Mouse (Mus musculus) midbrain, embryonic 10.5 days (tissue): ENCODE results near the gene Plcb3. TPM values are rescaled to one million over a fixed set of nuclear protein-coding genes. Genes with fewer than 3 reads are reported as not detected.

Experiments used
- DNase-seq: peaks from one replicate; pipeline ENCODE4 v3.0.0-alpha.2; 2017; ENCODE audit warnings: low spot score
- H3K27ac ChIP-seq: fragments of 300-500 bp; sonication (generic); replicated peaks from 2 replicates; pipeline ENCODE4 v1.5.1; 2016; ENCODE audit warnings: mild to moderate bottlenecking
- H3K27me3 ChIP-seq: fragments of 300-500 bp; sonication (generic); 2 replicates; pipeline ENCODE4 v1.6.1; 2016; ENCODE audit warnings: low read depth, mild to moderate bottlenecking; ENCODE audit not compliant: poor library complexity, severe bottlenecking
- H3K36me3 ChIP-seq: fragments of 300-500 bp; sonication (generic); 2 replicates; pipeline ENCODE4 v1.6.1; 2016; ENCODE audit warnings: mild to moderate bottlenecking, moderate library complexity
- H3K4me1 ChIP-seq: fragments of 300-500 bp; sonication (generic); 2 replicates; pipeline ENCODE4 v1.6.1; 2016
- H3K4me3 ChIP-seq: fragments of 300-500 bp; sonication (generic); 2 replicates; pipeline ENCODE4 v1.5.1; 2016; ENCODE audit warnings: mild to moderate bottlenecking, moderate library complexity
- H3K9me3 ChIP-seq: fragments of 300-500 bp; sonication (generic); replicated peaks from 2 replicates; pipeline ENCODE4 v1.6.1; 2016; ENCODE audit warnings: mild to moderate bottlenecking
- WGBS: fragments of 180-500 bp; shearing (Covaris S2); methylation state at CpG from one replicate; pipeline ENCODE4 v1.1.7; 2016; 5-methylcytosine and 5-hydroxymethylcytosine counted together
- polyA plus RNA-seq: library from polyadenylated mRNA; unstranded; fragments of >200 nt; fragmentation: Nextera tagmentation; extraction: Ambion mirVana; gene quantifications from 2 replicates; pipeline ENCODE4 v1.2.1, GENCODE M21; 2016

Plcb3 gene
- polyA plus RNA-seq, 1 experiment from 2014 or later = 22.4 TPM

DNA sequence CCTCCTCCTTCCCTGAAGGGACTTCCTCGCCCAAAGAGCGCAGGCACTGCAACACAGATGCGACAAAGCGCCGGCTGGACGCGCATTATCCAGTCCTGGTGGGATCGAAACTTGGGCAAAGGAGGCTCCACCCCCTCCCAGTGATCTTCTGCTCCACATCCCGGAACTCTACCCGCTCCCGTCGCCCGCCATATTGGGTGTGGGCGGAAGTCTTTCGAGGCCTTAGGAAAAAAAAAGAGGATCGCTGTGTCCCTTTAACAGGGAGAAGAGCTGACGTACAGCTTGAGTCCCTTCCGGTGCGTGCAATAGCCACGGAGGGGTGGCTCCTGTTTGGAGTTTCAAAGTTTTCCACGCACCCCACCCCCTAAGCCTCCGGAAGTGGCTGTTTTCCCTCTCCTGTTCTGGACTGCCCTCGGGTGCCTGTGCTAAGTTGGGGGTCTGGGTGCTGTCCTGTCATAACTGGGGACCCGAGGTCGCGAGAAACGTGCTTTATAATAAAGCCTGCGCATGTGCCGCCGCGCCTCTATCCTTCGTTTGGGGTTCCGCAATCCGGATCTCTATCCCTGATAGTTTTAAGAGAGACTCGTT, 24.8 kb downstream of the Plcb3 start:
- peaks cover 25% of the 10 kb centered on the region for H3K36me3 ChIP-seq
- under 1% methylated on average over 35 of the region's 35 CpGs for WGBS
- peak overlapping the region; percentile 72 for H3K4me3 ChIP-seq
- peaks cover 33% of the 10 kb centered on the region for H3K4me1 ChIP-seq
- H3K27me3 ChIP-seq = no peaks in the 10 kb centered on the region
- peak; percentile 94 for DNase-seq
- peak overlapping the region; percentile 97 for H3K27ac ChIP-seq
- H3K9me3 ChIP-seq = no peaks in the 10 kb centered on the region

DNA sequence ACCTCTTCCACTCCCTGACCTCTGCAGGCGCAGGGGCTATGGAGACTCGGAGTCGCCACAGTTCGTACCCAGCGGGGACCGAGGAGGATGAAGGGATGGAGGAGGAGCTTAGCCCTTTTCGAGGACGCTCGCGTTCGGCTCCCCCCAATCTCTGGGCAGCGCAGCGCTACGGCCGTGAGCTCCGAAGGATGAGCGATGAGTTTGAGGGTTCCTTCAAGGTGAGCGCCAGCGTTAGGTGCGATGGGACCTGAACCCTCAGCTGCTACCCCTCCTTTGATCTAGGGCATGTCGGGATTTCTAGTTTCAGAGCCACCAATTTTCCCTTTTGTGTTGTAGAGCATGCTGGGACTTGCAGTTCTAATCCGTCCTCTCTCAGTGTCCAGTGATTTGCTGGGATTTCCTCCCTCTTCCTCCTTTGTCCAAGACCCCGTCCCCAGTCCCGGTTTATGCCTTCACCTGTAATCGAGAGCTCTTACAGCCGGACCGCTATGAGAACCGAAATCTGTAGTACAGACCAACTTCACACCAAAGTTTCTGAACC, 25.6 kb downstream of the Plcb3 start:
- WGBS = under 1% methylated on average over 28 of the region's 28 CpGs
- peak overlapping the region; percentile 97 for H3K27ac ChIP-seq
- H3K27me3 ChIP-seq = no peaks in the 10 kb centered on the region
- DNase-seq = peak; percentile 77
- peak overlapping the region; percentile 72 for H3K4me3 ChIP-seq
- no peaks in the 10 kb centered on the region for H3K9me3 ChIP-seq
- H3K36me3 ChIP-seq = peaks cover 23% of the 10 kb centered on the region
- H3K4me1 ChIP-seq = peaks cover 33% of the 10 kb centered on the region

DNA sequence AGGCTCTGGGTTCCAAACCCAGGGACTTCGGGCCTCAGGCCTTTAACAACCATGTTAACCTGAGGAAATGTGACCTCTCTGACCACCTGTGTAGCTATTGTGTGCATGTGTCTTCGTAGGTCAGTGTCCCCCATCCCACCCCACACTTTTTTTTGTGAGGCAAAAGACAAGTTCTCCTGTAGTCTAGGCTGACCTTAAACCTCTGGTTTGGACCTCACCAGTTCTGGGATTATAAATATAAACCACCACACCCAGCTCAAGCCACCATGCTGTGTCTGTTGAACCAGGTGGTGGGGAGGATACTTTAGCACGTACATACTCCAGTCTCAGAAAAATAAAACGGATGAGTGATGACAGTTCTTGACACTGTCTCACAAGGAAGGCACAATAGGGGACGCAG, 26.3 kb downstream of the Plcb3 start:
- DNase-seq = no peak
- H3K9me3 ChIP-seq = no peaks in the 10 kb centered on the region
- WGBS = 59% methylated on average over 5 of the region's 5 CpGs
- peaks cover 33% of the 10 kb centered on the region for H3K4me1 ChIP-seq
- H3K27ac ChIP-seq = peak overlapping the region; percentile 97
- H3K4me3 ChIP-seq = peak overlapping the region; percentile 72
- H3K27me3 ChIP-seq = no peaks in the 10 kb centered on the region
- H3K36me3 ChIP-seq = peaks cover 22% of the 10 kb centered on the region

DNA sequence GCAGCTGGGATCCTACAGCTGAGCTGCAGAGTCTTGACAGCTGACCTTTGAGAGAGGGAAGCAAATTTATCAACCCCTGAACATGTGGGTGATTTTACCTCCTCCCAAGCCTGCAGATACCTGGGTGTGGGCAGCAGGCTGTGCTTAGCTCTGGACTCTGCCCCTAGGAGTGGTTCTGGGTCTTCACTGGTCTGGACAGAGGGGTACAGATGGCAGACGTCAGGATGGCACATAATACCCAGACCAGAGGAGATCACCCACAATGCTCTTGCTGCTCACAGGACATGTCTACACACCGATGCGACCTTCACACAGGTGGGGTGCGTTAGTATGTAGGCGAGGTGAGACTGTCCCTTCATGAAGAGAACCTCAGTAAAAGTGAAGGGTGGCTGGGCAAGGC, 26.7 kb downstream of the Plcb3 start:
- Histone ChIP-seq H3K36me3 (peaks cover 21% of the 10 kb centered on the region), H3K4me3 (peak overlapping the region; percentile 72; the same call in 1 of the 2 replicates), H3K4me1 (peaks cover 33% of the 10 kb centered on the region), H3K27me3 (no peaks in the 10 kb centered on the region), H3K27ac (peak overlapping the region; percentile 97), H3K9me3 (no peaks in the 10 kb centered on the region)
- DNase-seq = no peak
- 90% methylated on average over 5 of the region's 5 CpGs for WGBS

DNA sequence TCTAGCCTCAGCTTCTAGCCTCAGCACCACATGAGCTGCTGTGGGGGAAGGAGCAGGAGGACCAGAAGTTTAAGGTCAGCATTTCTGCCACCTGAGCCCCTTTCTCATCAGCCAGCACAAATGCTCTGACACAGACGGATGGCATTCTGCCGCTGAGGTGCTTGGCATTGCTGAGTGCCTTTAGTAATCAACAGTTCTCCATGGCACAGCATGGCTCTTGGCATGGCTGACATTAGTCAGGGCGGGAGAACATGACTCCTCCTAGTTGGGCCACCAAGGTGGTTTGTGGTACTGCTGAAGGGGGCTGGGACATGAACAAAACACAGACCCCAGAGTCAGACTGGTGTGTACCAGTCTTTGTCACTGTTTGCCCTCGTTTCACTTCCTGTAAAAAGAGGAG, 28.1 kb downstream of the Plcb3 start:
- Histone ChIP-seq H3K4me1 (peaks cover 34% of the 10 kb centered on the region), H3K9me3 (no peaks in the 10 kb centered on the region), H3K27ac (no peak overlapping the region), H3K36me3 (peaks cover 14% of the 10 kb centered on the region), H3K4me3 (no peak overlapping the region), H3K27me3 (no peaks in the 10 kb centered on the region)
- DNase-seq = no peak
- WGBS = 83% methylated on average over 4 of the region's 4 CpGs

DNA sequence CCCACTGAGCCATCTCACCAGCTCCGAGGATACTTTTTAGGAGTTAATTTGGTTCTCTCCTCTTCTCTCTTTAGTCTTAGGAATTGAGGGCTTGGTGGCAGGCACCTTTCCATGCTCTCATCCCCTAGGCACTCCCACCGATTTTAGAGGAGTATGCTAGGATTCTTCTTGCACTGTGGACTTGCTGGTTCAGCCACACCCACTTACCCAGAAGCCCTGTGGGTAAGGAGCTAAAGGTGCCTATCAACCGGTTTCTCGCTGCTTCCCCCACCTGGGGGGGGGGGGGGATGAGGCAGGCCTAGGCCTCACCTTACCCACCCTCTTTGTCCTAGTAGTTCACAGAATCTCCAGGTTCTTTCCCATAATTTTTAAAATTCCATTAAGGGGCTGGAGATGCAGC, 28.5 kb downstream of the Plcb3 start:
- Histone ChIP-seq H3K27ac (no peak overlapping the region), H3K4me3 (no peak overlapping the region), H3K9me3 (no peaks in the 10 kb centered on the region), H3K4me1 (peaks cover 34% of the 10 kb centered on the region), H3K36me3 (peaks cover 14% of the 10 kb centered on the region), H3K27me3 (no peaks in the 10 kb centered on the region)
- no peak for DNase-seq
- 61% methylated on average over 4 of the region's 4 CpGs for WGBS

DNA sequence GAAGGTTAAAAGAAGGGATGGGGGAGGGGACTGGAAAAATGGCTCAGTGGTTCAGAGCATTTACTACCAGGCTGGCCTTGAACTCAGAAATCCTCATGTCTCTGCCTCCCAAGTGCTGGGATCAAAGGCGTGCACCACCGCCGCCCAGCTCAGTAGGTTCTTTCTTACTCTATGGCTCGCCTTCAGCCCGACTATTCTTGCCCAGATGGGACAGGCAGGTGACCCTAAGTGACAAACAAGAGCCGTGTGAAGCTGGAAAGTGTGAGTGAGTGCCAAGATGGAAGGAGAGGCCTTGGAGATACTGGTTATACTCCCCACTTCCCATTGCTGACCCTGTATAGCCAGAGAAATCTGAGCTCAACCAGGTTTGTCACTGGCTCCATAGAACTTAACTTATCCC, 32.6 kb downstream of the Plcb3 start:
- H3K9me3 ChIP-seq = no peaks in the 10 kb centered on the region
- H3K4me1 ChIP-seq = peaks cover 44% of the 10 kb centered on the region
- WGBS = 92% methylated on average over 6 of the region's 6 CpGs
- peaks cover 14% of the 10 kb centered on the region for H3K36me3 ChIP-seq
- no peak overlapping the region for H3K27ac ChIP-seq
- H3K4me3 ChIP-seq = 0 out of 2 replicates have a peak overlapping the region, but pooled peaks have one; percentile 7
- H3K27me3 ChIP-seq = peaks cover 19% of the 10 kb centered on the region
- DNase-seq = no peak

DNA sequence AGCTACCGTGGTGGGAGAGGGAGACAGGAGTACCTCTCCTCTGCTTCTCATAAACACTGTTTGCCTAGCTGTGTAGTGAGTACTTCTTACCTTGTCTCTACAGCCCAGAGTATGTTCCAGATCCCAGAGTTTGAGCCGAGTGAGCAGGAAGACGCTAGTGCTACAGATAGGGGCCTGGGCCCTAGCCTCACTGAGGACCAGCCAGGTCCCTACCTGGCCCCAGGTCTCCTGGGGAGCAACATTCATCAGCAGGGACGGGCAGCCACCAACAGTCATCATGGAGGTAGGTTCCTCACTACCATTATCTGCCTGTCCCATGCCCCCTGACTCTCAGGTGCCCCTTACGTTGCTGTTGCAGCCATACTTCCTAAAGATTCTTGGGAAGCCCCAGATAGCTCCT, 33.5 kb downstream of the Plcb3 start:
- Histone ChIP-seq H3K27me3 (peaks cover 25% of the 10 kb centered on the region), H3K4me1 (peaks cover 44% of the 10 kb centered on the region), H3K36me3 (peaks cover 17% of the 10 kb centered on the region), H3K9me3 (no peaks in the 10 kb centered on the region), H3K27ac (peak overlapping the region; percentile 95), H3K4me3 (peak overlapping the region; percentile 87)
- 34% methylated on average over 5 of the region's 5 CpGs for WGBS
- DNase-seq = no peak

DNA sequence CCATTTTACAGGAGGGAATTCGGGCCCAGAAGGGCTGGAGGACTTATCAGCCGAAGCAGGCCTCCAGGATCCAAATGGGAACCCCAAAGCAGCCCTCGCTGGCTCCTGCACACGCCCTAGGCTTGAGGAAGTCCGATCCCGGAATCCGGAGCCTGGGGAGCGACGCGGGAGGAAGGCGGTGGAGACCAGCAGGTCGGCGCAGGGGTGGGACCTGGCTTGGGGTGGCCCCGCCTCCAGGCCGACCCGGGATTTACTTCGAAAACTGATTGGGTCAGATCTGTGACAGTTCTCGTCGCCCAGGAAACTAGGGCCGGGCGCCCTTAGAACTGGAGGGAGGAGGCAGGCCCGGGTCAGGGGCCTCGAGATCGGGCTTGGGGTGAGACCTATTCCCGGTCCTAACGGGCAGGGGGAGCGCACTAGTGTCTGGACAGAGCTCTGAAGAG, 34.0 kb downstream of the Plcb3 start, which contains the start of gene Gpr137:
Gene Gpr137, minus strand, starts transcription at position 232 of the 443 bp plus-strand sequence.
- H3K4me1 ChIP-seq = peaks cover 44% of the 10 kb centered on the region

DNA sequence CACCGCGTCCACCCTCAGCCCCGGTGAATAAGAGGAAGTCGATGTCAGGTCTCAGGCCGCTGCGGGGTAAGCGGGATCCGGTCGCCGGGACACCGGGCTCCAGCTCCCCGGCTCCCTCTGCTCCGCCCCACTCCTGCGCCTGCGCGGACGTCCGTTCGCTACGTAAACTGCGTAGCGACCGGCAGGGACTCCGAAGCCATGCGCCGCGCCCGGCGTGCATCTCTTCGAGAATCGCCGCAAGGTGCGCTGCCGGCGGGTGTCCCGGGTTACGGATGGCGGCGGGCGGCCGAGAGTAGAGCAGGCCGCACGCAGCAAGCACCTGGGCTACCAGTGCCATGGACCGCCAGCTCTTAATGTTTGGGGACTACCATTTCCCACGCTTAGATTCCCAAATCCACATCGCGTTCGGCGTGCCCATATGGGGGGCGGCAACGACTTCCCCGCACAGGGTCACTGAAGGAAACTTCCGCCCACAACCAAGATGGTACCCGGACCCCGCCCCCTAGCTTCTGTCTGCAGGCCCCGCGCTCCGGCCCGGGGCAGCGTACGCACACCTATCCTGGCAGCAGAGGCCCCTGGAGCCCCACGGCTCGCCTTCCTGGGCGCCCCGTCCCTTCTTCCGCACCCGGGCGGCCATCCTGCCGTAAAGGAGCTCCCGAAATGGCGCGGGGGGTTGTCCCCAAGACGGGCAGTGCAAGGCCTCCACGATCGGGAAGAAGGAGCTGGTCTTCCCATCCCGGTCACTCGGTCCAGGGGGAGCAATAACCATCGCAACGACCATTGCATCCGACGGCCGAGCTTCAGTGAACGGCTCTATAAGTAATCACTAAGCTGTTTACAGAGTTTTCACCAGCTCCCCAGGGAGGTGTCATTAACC, 34.7 kb downstream of the Plcb3 start, which contains the start of gene Bad:
Gene Bad, plus strand, starts transcription at position 490 of the 877 bp plus-strand sequence.
- Histone ChIP-seq H3K4me1 (peaks cover 44% of the 10 kb centered on the region), H3K27ac (peak within 1 kb of the TSS; percentile 95), H3K36me3 (peaks cover 17% of the 10 kb centered on the region), H3K4me3 (peak within 1 kb of the TSS; percentile 87), H3K27me3 (peaks cover 25% of the 10 kb centered on the region), H3K9me3 (no peaks in the 10 kb centered on the region)
- WGBS = under 1% methylated on average over 83 of the region's 83 CpGs
- peak; percentile 95 for DNase-seq

More for the DNA sequence above, 34.0 kb downstream of the Plcb3 start, which contains the start of gene Gpr137:
- under 1% methylated on average over 27 of the region's 27 CpGs for WGBS
- H3K9me3 ChIP-seq = no peaks in the 10 kb centered on the region
- peaks cover 25% of the 10 kb centered on the region for H3K27me3 ChIP-seq
- peak; percentile 93 for DNase-seq
- peak within 1 kb of the TSS; percentile 95 for H3K27ac ChIP-seq
- H3K4me3 ChIP-seq = peak within 1 kb of the TSS; percentile 87
- peaks cover 17% of the 10 kb centered on the region for H3K36me3 ChIP-seq

DNA sequence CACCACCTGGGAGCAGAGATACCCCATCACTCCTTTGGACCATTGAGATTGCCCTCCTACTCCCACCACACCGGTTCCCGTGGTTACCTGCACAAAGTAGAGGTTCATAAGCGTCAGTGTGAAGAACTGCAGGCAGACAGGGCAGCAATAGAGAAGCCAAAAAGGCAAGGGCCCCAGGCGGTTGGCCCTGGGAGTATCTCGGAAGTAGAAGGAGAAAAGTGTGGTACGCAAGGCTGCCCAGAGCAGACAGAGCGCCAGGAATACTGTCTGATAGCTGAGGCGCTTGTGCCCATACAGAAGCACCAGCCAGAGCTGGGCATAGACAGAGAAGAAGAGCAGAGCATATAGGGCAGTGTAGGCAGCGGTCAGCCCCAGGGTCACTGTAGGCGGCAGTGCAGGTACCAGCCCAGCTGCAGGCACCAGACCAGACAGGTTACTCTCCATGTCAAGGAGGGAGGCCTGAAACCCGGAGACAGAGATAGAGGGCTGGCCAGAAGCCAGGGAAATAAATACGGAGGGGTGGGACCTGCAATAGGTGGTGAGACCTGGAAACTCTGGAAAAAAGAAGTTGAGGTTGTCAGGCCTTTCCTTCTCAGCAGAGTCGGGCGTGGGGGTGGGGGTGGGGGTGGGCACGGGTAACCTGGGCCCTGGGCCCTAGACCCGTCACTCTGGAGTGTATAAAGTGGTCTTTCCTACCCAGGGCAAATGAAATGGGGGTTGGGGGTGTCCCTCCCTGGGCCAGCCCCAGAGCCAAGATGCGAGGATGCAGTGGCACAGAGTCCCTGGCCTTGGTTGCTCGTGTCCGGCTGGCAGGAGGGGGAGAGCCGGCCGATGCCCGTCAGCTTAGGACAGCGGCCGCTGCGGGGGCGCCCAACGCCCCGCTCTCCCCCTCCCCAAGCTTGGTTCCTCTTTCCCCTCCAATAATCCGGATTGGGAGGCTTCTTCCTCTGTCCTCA, 35.6 kb downstream of the Plcb3 start:
- Histone ChIP-seq H3K36me3 (peaks cover 11% of the 10 kb centered on the region), H3K27ac (peak overlapping the region; percentile 95), H3K9me3 (no peaks in the 10 kb centered on the region), H3K27me3 (peaks cover 34% of the 10 kb centered on the region), H3K4me1 (peaks cover 44% of the 10 kb centered on the region), H3K4me3 (peak overlapping the region; percentile 87)
- no peak for DNase-seq
- 23% methylated on average over 29 of the region's 29 CpGs for WGBS
